12 mouse cellular contexts compared by ENCODE assay signal in the genomic region with DNA sequence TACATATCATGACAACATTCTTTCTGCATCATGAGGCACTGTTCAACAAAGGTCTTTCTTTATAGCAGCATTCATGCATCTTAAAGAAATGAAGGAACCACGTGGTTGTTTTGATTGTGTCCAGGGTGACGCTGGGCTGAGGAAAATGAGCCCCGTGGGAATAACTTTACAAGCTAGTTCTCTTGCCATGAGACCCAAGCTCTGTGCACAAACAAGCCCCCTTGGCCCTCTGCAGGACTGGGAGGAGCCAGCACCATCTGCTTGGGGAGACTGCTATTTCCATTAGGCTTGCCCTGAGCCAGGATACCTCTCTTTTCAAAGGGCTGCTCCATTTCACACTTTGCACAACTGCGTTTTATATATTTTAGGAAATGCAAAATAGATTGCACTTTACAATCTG. TPM values are rescaled to one million over a fixed set of nuclear protein-coding genes. Genes with fewer than 3 reads are reported as not detected.
DNase-seq lines count a peak whose midpoint lies in the region; ATAC-seq and TF ChIP-seq lines count a peak whose summit lies in the region.
"Had no signal": no experiment of that assay in that cellular context is flagged by ENCODE, and none has a peak within 500 bp of the region (broad histone marks: within the 10 kb centered on the region; RNA-seq: fewer than 3 reads in every experiment).

No protein-coding gene starts in this region.

- TF ChIP-seq CTCF in heart, adult 2 months (IDR thresholded peaks at IDR 0.05): no peak

- 0 out of 2 replicates have a peak, but pooled peaks have one; percentile 42 for ATAC-seq in forebrain, embryonic 11.5 days (replicated peaks; ENCODE audit: low FRiP score)
- ATAC-seq in embryonic facial prominence, embryonic 15.5 days (ENCODE audit: insufficient number of reproducible peaks, low FRiP score, low TSS enrichment, low read depth): peak; percentile 78
- ATAC-seq in limb, embryonic 14.5 days (ENCODE audit: low FRiP score, low read depth): peak; percentile 90
- no peak for ATAC-seq in frontal cortex, adult (ENCODE audit: low TSS enrichment)
- ATAC-seq: intestine, postnatal 0 days had no signal

- no peaks in the 10 kb centered on the region for H3K4me1 ChIP-seq in forebrain, embryonic 11.5 days (replicated peaks; ENCODE audit: control insufficient read depth, insufficient read depth, low read length)
- peaks cover 7% of the 10 kb centered on the region; the same call in 1 of the 2 replicates for H3K4me1 ChIP-seq in forebrain, embryonic 10.5 days
- H3K4me1 ChIP-seq in embryonic facial prominence, embryonic 15.5 days: peaks cover 12% of the 10 kb centered on the region
- H3K4me1 ChIP-seq in limb, embryonic 14.5 days (ENCODE audit: control insufficient read depth, insufficient read depth, low read length): peaks cover 22% of the 10 kb centered on the region
- H3K4me1 ChIP-seq in heart, adult 2 months (ENCODE audit: control insufficient read depth, insufficient read depth, low read length): no peaks in the 10 kb centered on the region
- H3K4me1 ChIP-seq: megakaryocyte, embryonic 14.5 days had no signal

- intact Hi-C loops in heart, adult 2 months (cut with DNase I): no loop called here

- H3K27ac ChIP-seq in forebrain, embryonic 11.5 days (ENCODE audit: low read depth, low read length): no peak overlapping the region
- H3K27ac ChIP-seq in forebrain, embryonic 10.5 days: no peak overlapping the region
- 0 out of 2 replicates have a peak overlapping the region, but pooled peaks have one; percentile 14 for H3K27ac ChIP-seq in embryonic facial prominence, embryonic 15.5 days (replicated peaks)
- H3K27ac ChIP-seq in limb, embryonic 14.5 days (replicated peaks; ENCODE audit: low read depth, low read length): no peak overlapping the region
- H3K27ac ChIP-seq in heart, adult 2 months: no peak overlapping the region

- H3K4me3 ChIP-seq in forebrain, embryonic 11.5 days (ENCODE audit: low read depth, low read length): no peak overlapping the region
- H3K4me3 ChIP-seq in forebrain, embryonic 10.5 days: no peak overlapping the region
- H3K4me3 ChIP-seq in embryonic facial prominence, embryonic 15.5 days (replicated peaks): no peak overlapping the region
- no peak overlapping the region for H3K4me3 ChIP-seq in limb, embryonic 14.5 days (replicated peaks; ENCODE audit: low read length)
- no peak overlapping the region for H3K4me3 ChIP-seq in heart, adult 2 months
- H3K4me3 ChIP-seq: megakaryocyte, embryonic 14.5 days had no signal

- H3K27me3 ChIP-seq in forebrain, embryonic 11.5 days (ENCODE audit: control insufficient read depth, insufficient read depth, low read length): no peaks in the 10 kb centered on the region
- no peaks in the 10 kb centered on the region for H3K27me3 ChIP-seq in forebrain, embryonic 10.5 days (ENCODE audit: poor library complexity, severe bottlenecking)
- H3K27me3 ChIP-seq in embryonic facial prominence, embryonic 15.5 days: no peaks in the 10 kb centered on the region
- H3K27me3 ChIP-seq in limb, embryonic 14.5 days (ENCODE audit: control insufficient read depth, insufficient read depth, low read length): no peaks in the 10 kb centered on the region
- H3K27me3 ChIP-seq in heart, adult 2 months (ENCODE audit: control insufficient read depth, insufficient read depth, low read length): no peaks in the 10 kb centered on the region
- H3K27me3 ChIP-seq: megakaryocyte, embryonic 14.5 days had no signal

- no peaks in the 10 kb centered on the region; the same call in 1 of the 2 replicates for H3K79me2 ChIP-seq in heart, adult 2 months (replicated peaks; ENCODE audit: control insufficient read depth, insufficient read depth, low read length)

- no peak for TF ChIP-seq POLR2A in limb, embryonic 14.5 days (IDR thresholded peaks at IDR 0.05; ENCODE audit: borderline replicate concordance, extremely low read depth, insufficient read depth, insufficient read length)
- TF ChIP-seq POLR2A in heart, adult 2 months (IDR thresholded peaks at IDR 0.05; ENCODE audit: insufficient read depth, low read depth, low read length): no peak

- H3K9me3 ChIP-seq in forebrain, embryonic 11.5 days (ENCODE audit: control insufficient read depth, low read length): no peaks in the 10 kb centered on the region
- no peaks in the 10 kb centered on the region for H3K9me3 ChIP-seq in forebrain, embryonic 10.5 days
- H3K9me3 ChIP-seq in embryonic facial prominence, embryonic 15.5 days (replicated peaks): no peaks in the 10 kb centered on the region
- no peaks in the 10 kb centered on the region for H3K9me3 ChIP-seq in limb, embryonic 14.5 days (ENCODE audit: control insufficient read depth, low read length)
- H3K9me3 ChIP-seq: megakaryocyte, embryonic 14.5 days had no signal

- H3K36me3 ChIP-seq in forebrain, embryonic 11.5 days (ENCODE audit: control insufficient read depth, insufficient read depth, low read length): no peaks in the 10 kb centered on the region
- no peaks in the 10 kb centered on the region for H3K36me3 ChIP-seq in forebrain, embryonic 10.5 days (replicated peaks)
- H3K36me3 ChIP-seq in embryonic facial prominence, embryonic 15.5 days: no peaks in the 10 kb centered on the region
- H3K36me3 ChIP-seq in limb, embryonic 14.5 days (ENCODE audit: control insufficient read depth, insufficient read depth, low read length): no peaks in the 10 kb centered on the region
- H3K36me3 ChIP-seq in heart, adult 2 months (ENCODE audit: control insufficient read depth, insufficient read depth, low read length): no peaks in the 10 kb centered on the region

- TF ChIP-seq EP300 in heart, adult 2 months (IDR thresholded peaks at IDR 0.05; ENCODE audit: insufficient read depth, low read depth, low read length): no peak

- peak; percentile 51 for DNase-seq in forebrain, embryonic 11.5 days (ENCODE audit: low spot score)
- DNase-seq in forebrain, embryonic 10.5 days (ENCODE audit: extremely low spot score, low spot score): no peak
- peak; percentile 16 for DNase-seq in MN1 (ENCODE audit: low spot score)
- DNase-seq in limb, embryonic 14.5 days (ENCODE audit: low spot score): peak; percentile 72
- DNase-seq in heart, adult 2 months: no peak
- DNase-seq in yolk sac, embryonic 10.5 days (ENCODE audit: low spot score): no peak
- DNase-seq: heart, adult 18-20 months; right cerebral cortex, postnatal 14 days had no signal

- H3K4me2 ChIP-seq in forebrain, embryonic 11.5 days (ENCODE audit: low read depth, low read length, severe bottlenecking): no peak overlapping the region
- no peak overlapping the region for H3K4me2 ChIP-seq in embryonic facial prominence, embryonic 15.5 days (replicated peaks)
- H3K4me2 ChIP-seq in limb, embryonic 14.5 days (replicated peaks; ENCODE audit: low read depth, low read length, severe bottlenecking): no peak overlapping the region

- 54% methylated on average over 4 of the region's 4 CpGs for WGBS in forebrain, embryonic 11.5 days
- 72% methylated on average over 4 of the region's 4 CpGs for WGBS in forebrain, embryonic 10.5 days
- WGBS in embryonic facial prominence, embryonic 15.5 days: 45% methylated on average over 4 of the region's 4 CpGs
- 21% methylated on average over 4 of the region's 4 CpGs for WGBS in limb, embryonic 14.5 days
- 48% methylated on average over 4 of the region's 4 CpGs for WGBS in heart, adult 2 months

- H3K9ac ChIP-seq in forebrain, embryonic 11.5 days (ENCODE audit: low read length): no peak overlapping the region
- H3K9ac ChIP-seq in embryonic facial prominence, embryonic 15.5 days: no peak overlapping the region
- H3K9ac ChIP-seq in limb, embryonic 14.5 days (ENCODE audit: low read depth, low read length, severe bottlenecking): no peak overlapping the region
- H3K9ac ChIP-seq in heart, adult 2 months (ENCODE audit: low read depth, low read length): no peak overlapping the region

RNA-seq across cellular contexts. Expression of gene Ncam1, which starts 53.0 kb away (rescaled TPM):
- polyA plus RNA-seq in forebrain, embryonic 11.5 days (2014; fragmentation: Nextera tagmentation; extraction: Ambion mirVana): 69.6 and 78.0 TPM in 2 replicates
- 26.9 and 30.2 TPM in 2 replicates for polyA plus RNA-seq in forebrain, embryonic 10.5 days (2016; fragmentation: Nextera tagmentation; extraction: Ambion mirVana)
- polyA plus RNA-seq in embryonic facial prominence, embryonic 15.5 days (2015; fragmentation: Nextera tagmentation; extraction: Ambion mirVana): 140 and 142 TPM in 2 replicates
- polyA plus RNA-seq in limb, embryonic 14.5 days (2012; rRNA removed): 31.1 and 32.8 TPM in 2 replicates
- 62.5 and 77.3 TPM in 2 replicates for polyA plus RNA-seq in limb, embryonic 14.5 days (2014; fragmentation: Nextera tagmentation; extraction: Ambion mirVana)
- 1 to 10 TPM; 4.7 to 5.4 TPM for total RNA-seq in heart, adult 2 months (2021)
- polyA plus RNA-seq in heart, adult 2 months (2012; rRNA removed): 4.0 and 4.1 TPM in 2 replicates

Comparison
In these comparisons a context has a peak if more than half of its experiments do, and no peak if none do; other contexts are left out.
1. DNase-seq: peak in forebrain, embryonic 11.5 days (single experiment), MN1 (single experiment) and limb, embryonic 14.5 days (single experiment); none in forebrain, embryonic 10.5 days (single experiment), heart, adult 2 months (0 of 2) and yolk sac, embryonic 10.5 days (single experiment).